Mouse (Mus musculus): ENCODE measurements at regions not wholly inside any gene's neighbourhood (a gene's known extent, or its start where the extent isn't known, plus 50 kb on each side); places are given as distances from the start of the nearest gene placed in this dataset.

- H3K9me3 ChIP-seq (ENCODE audit: control insufficient read depth, low read length): no peaks in the 10 kb centered on the region
- WGBS: 67% methylated on average over 4 of the region's 4 CpGs
- H3K27me3 ChIP-seq (ENCODE audit: control insufficient read depth, insufficient read depth, low read length): no peaks in the 10 kb centered on the region
- no peak for ATAC-seq (ENCODE audit: insufficient number of reproducible peaks, insufficient read depth, low FRiP score, low read depth)
- no peak overlapping the region for H3K4me2 ChIP-seq (ENCODE audit: low read length)
- no peak overlapping the region for H3K4me3 ChIP-seq (ENCODE audit: control insufficient read depth in 1 of 2, insufficient read depth in 1 of 2, low read depth in 1 of 2, low read length in 2 of 2)
- H3K27ac ChIP-seq (replicated peaks in 1 of 2; ENCODE audit: control insufficient read depth in 1 of 2, insufficient read depth in 1 of 2, low read depth in 2 of 2, low read length in 2 of 2): no peak overlapping the region
- no peaks in the 10 kb centered on the region for H3K36me3 ChIP-seq (ENCODE audit: control insufficient read depth, insufficient read depth, low read length)
- H3K4me1 ChIP-seq (ENCODE audit: control insufficient read depth in 2 of 2, insufficient read depth in 2 of 2, low read length in 2 of 2): no peaks in the 10 kb centered on the region
- H3K9ac ChIP-seq (ENCODE audit: low read length): no peak overlapping the region
These were observed 141.0 kb upstream of the Dock10 start for GRCm38 (mm10) chr1:80899281-80899680.

- 62% methylated on average over 4 of the region's 4 CpGs for WGBS
- no peak for ATAC-seq (ENCODE audit: insufficient number of reproducible peaks, insufficient read depth, low FRiP score, low read depth)
- no peak overlapping the region for H3K9ac ChIP-seq (ENCODE audit: low read length)
These were observed 116.0 kb upstream of the Dock10 start for GRCm38 (mm10) chr1:80874140-80874849.

GRCm38 (mm10) chr1:80873596-80873995 lies 115.3 kb upstream of the Dock10 start:
- no peak overlapping the region for H3K4me2 ChIP-seq (ENCODE audit: low read length)
- H3K4me1 ChIP-seq (ENCODE audit: control insufficient read depth in 2 of 2, insufficient read depth in 2 of 2, low read length in 2 of 2): no peaks in the 10 kb centered on the region
- H3K36me3 ChIP-seq (ENCODE audit: control insufficient read depth, insufficient read depth, low read length): no peaks in the 10 kb centered on the region
- ATAC-seq (ENCODE audit: insufficient number of reproducible peaks, insufficient read depth, low FRiP score, low read depth): no peak
- no peak overlapping the region for H3K9ac ChIP-seq (ENCODE audit: low read length)
- H3K4me3 ChIP-seq (ENCODE audit: control insufficient read depth in 1 of 2, insufficient read depth in 1 of 2, low read depth in 1 of 2, low read length in 2 of 2): no peak overlapping the region
- no peaks in the 10 kb centered on the region for H3K9me3 ChIP-seq (ENCODE audit: control insufficient read depth, low read length)
- 60% methylated on average over 2 of the region's 2 CpGs for WGBS
- H3K27me3 ChIP-seq (ENCODE audit: control insufficient read depth, insufficient read depth, low read length): no peaks in the 10 kb centered on the region
- H3K27ac ChIP-seq (replicated peaks in 1 of 2; ENCODE audit: control insufficient read depth in 1 of 2, insufficient read depth in 1 of 2, low read depth in 2 of 2, low read length in 2 of 2): no peak overlapping the region

More at GRCm38 (mm10) chr1:80874140-80874849, 116.0 kb upstream of the Dock10 start:
- no peak overlapping the region for H3K4me3 ChIP-seq (ENCODE audit: control insufficient read depth in 1 of 2, insufficient read depth in 1 of 2, low read depth in 1 of 2, low read length in 2 of 2)
- no peaks in the 10 kb centered on the region for H3K4me1 ChIP-seq (ENCODE audit: control insufficient read depth in 2 of 2, insufficient read depth in 2 of 2, low read length in 2 of 2)
- no peaks in the 10 kb centered on the region for H3K27me3 ChIP-seq (ENCODE audit: control insufficient read depth, insufficient read depth, low read length)
- H3K36me3 ChIP-seq (ENCODE audit: control insufficient read depth, insufficient read depth, low read length): no peaks in the 10 kb centered on the region
- H3K4me2 ChIP-seq (ENCODE audit: low read length): no peak overlapping the region
- no peak overlapping the region for H3K27ac ChIP-seq (replicated peaks in 1 of 2; ENCODE audit: control insufficient read depth in 1 of 2, insufficient read depth in 1 of 2, low read depth in 2 of 2, low read length in 2 of 2)
- no peaks in the 10 kb centered on the region for H3K9me3 ChIP-seq (ENCODE audit: control insufficient read depth, low read length)

- H3K9ac ChIP-seq (ENCODE audit: low read length): no peak overlapping the region
- no peaks in the 10 kb centered on the region for H3K4me1 ChIP-seq (ENCODE audit: control insufficient read depth in 2 of 2, insufficient read depth in 2 of 2, low read length in 2 of 2)
- H3K36me3 ChIP-seq (ENCODE audit: control insufficient read depth, insufficient read depth, low read length): no peaks in the 10 kb centered on the region
- H3K27me3 ChIP-seq (ENCODE audit: control insufficient read depth, insufficient read depth, low read length): no peaks in the 10 kb centered on the region
- no peak overlapping the region for H3K4me2 ChIP-seq (ENCODE audit: low read length)
- H3K27ac ChIP-seq (replicated peaks in 1 of 2; ENCODE audit: control insufficient read depth in 1 of 2, insufficient read depth in 1 of 2, low read depth in 2 of 2, low read length in 2 of 2): no peak overlapping the region
- no peak overlapping the region for H3K4me3 ChIP-seq (ENCODE audit: control insufficient read depth in 1 of 2, insufficient read depth in 1 of 2, low read depth in 1 of 2, low read length in 2 of 2)
- ATAC-seq (ENCODE audit: insufficient number of reproducible peaks, insufficient read depth, low FRiP score, low read depth): no peak
- H3K9me3 ChIP-seq (ENCODE audit: control insufficient read depth, low read length): no peaks in the 10 kb centered on the region
These were observed 110.5 kb upstream of the Dock10 start for GRCm38 (mm10) chr1:80868805-80869204.

- no peak for ATAC-seq (ENCODE audit: insufficient number of reproducible peaks, insufficient read depth, low FRiP score, low read depth)
- no peak overlapping the region for H3K4me2 ChIP-seq (ENCODE audit: low read length)
- H3K27me3 ChIP-seq (ENCODE audit: control insufficient read depth, insufficient read depth, low read length): no peaks in the 10 kb centered on the region
- no peak overlapping the region for H3K9ac ChIP-seq (ENCODE audit: low read length)
- H3K4me3 ChIP-seq (ENCODE audit: control insufficient read depth in 1 of 2, insufficient read depth in 1 of 2, low read depth in 1 of 2, low read length in 2 of 2): no peak overlapping the region
- 71% methylated on average over 2 of the region's 2 CpGs for WGBS
- H3K36me3 ChIP-seq (ENCODE audit: control insufficient read depth, insufficient read depth, low read length): no peaks in the 10 kb centered on the region
- H3K27ac ChIP-seq (replicated peaks in 1 of 2; ENCODE audit: control insufficient read depth in 1 of 2, insufficient read depth in 1 of 2, low read depth in 2 of 2, low read length in 2 of 2): no peak overlapping the region
- no peaks in the 10 kb centered on the region for H3K9me3 ChIP-seq (ENCODE audit: control insufficient read depth, low read length)
- H3K4me1 ChIP-seq (ENCODE audit: control insufficient read depth in 2 of 2, insufficient read depth in 2 of 2, low read length in 2 of 2): peaks cover 3 to 11% of the 10 kb centered on the region in 2 experiments; a peak in 3 of 4 replicates
These were observed 98.7 kb upstream of the Dock10 start for GRCm38 (mm10) chr1:80856981-80857380.

GRCm38 (mm10) chr1:80854945-80855656 lies 96.8 kb upstream of the Dock10 start:
- no peak overlapping the region for H3K27ac ChIP-seq (replicated peaks in 1 of 2; ENCODE audit: control insufficient read depth in 1 of 2, insufficient read depth in 1 of 2, low read depth in 2 of 2, low read length in 2 of 2)

GRCm38 (mm10) chr1:80854289-80854701 lies 96.0 kb upstream of the Dock10 start:
- no peak overlapping the region; a peak in 1 of 4 replicates for H3K4me3 ChIP-seq (ENCODE audit: control insufficient read depth in 1 of 2, insufficient read depth in 1 of 2, low read depth in 1 of 2, low read length in 2 of 2)
- H3K27ac ChIP-seq (replicated peaks in 1 of 2; ENCODE audit: control insufficient read depth in 1 of 2, insufficient read depth in 1 of 2, low read depth in 2 of 2, low read length in 2 of 2): peak overlapping the region in 1 of 2 experiments; percentile 42; a peak in 2 of 4 replicates
- H3K36me3 ChIP-seq (ENCODE audit: control insufficient read depth, insufficient read depth, low read length): no peaks in the 10 kb centered on the region
- H3K4me2 ChIP-seq (ENCODE audit: low read length): peak overlapping the region; percentile 52
- no peak overlapping the region for H3K9ac ChIP-seq (ENCODE audit: low read length)
- H3K9me3 ChIP-seq (ENCODE audit: control insufficient read depth, low read length): no peaks in the 10 kb centered on the region
- H3K27me3 ChIP-seq (ENCODE audit: control insufficient read depth, insufficient read depth, low read length): no peaks in the 10 kb centered on the region
- WGBS: 29% methylated on average over 7 of the region's 7 CpGs
- ATAC-seq (ENCODE audit: insufficient number of reproducible peaks, insufficient read depth, low FRiP score, low read depth): peak; percentile 66
- peaks cover 3 to 11% of the 10 kb centered on the region in 2 experiments; a peak in 3 of 4 replicates for H3K4me1 ChIP-seq (ENCODE audit: control insufficient read depth in 2 of 2, insufficient read depth in 2 of 2, low read length in 2 of 2)

More at GRCm38 (mm10) chr1:80854945-80855656, 96.8 kb upstream of the Dock10 start:
- H3K36me3 ChIP-seq (ENCODE audit: control insufficient read depth, insufficient read depth, low read length): no peaks in the 10 kb centered on the region
- H3K4me2 ChIP-seq (ENCODE audit: low read length): no peak overlapping the region
- no peaks in the 10 kb centered on the region for H3K9me3 ChIP-seq (ENCODE audit: control insufficient read depth, low read length)
- ATAC-seq (ENCODE audit: insufficient number of reproducible peaks, insufficient read depth, low FRiP score, low read depth): peak; percentile 35; the same call in 1 of the 2 replicates
- H3K4me1 ChIP-seq (ENCODE audit: control insufficient read depth in 2 of 2, insufficient read depth in 2 of 2, low read length in 2 of 2): peaks cover 3 to 11% of the 10 kb centered on the region in 2 experiments; a peak in 3 of 4 replicates
- no peaks in the 10 kb centered on the region for H3K27me3 ChIP-seq (ENCODE audit: control insufficient read depth, insufficient read depth, low read length)
- no peak overlapping the region for H3K9ac ChIP-seq (ENCODE audit: low read length)
- 53% methylated on average over 2 of the region's 2 CpGs for WGBS
- H3K4me3 ChIP-seq (ENCODE audit: control insufficient read depth in 1 of 2, insufficient read depth in 1 of 2, low read depth in 1 of 2, low read length in 2 of 2): no peak overlapping the region

Measured in heart, embryonic 14.5 days (tissue).